Mouse (Mus musculus) E14TG2a.4 (cell line): ENCODE results near the gene Furin.
"Not testable (repeated sequence)": the region's sequence is repeated elsewhere in the genome, so short reads cannot be mapped to it uniquely, and the experiment has no call there.

Experiments used
- H3K27me3 ChIP-seq: 2 replicates; pipeline ENCODE4 v1.6.1; 2014; ENCODE audit warnings: low read length, control low read depth; ENCODE audit not compliant: insufficient read depth
- H3K36me3 ChIP-seq: 2 replicates; pipeline ENCODE4 v1.6.1; 2014; ENCODE audit warnings: low read length, control low read depth; ENCODE audit not compliant: insufficient read depth
- H3K4me1 ChIP-seq: replicated peaks from 2 replicates; pipeline ENCODE4 v1.6.1; 2014; ENCODE audit warnings: low read depth, low read length, control low read depth
- H3K4me3 ChIP-seq: replicated peaks from 2 replicates; pipeline ENCODE4 v1.5.1; 2014; ENCODE audit warnings: mild to moderate bottlenecking, low read length
- H3K9me3 ChIP-seq: 2 replicates; pipeline ENCODE4 v1.6.1; 2014; ENCODE audit warnings: low read length, control low read depth
- CTCF ChIP-seq: conservative IDR thresholded peaks from 2 replicates; pipeline ENCODE4 v1.5.1; 2014; ENCODE audit warnings: low read length
- NANOG ChIP-seq: IDR thresholded peaks from 2 replicates; pipeline ENCODE4 v1.6.1; 2014; ENCODE audit warnings: borderline replicate concordance, low read length, mixed read lengths
- POU5F1 ChIP-seq: IDR thresholded peaks from 2 replicates; pipeline ENCODE4 v1.6.1; 2014; ENCODE audit warnings: low read length, borderline replicate concordance

The Furin gene

GRCm38 (mm10) chr7:80401041-80401859 is 4.0 kb downstream of the Furin start:
- Histone ChIP-seq H3K9me3 (no peaks in the 10 kb centered on the region), H3K36me3 (peaks cover 7% of the 10 kb centered on the region), H3K4me1 (peaks cover 39% of the 10 kb centered on the region), H3K27me3 (peaks cover 57% of the 10 kb centered on the region), H3K4me3 (peak overlapping the region; percentile 87)
- TF ChIP-seq NANOG: no peak
- TF ChIP-seq CTCF: no peak

- H3K9me3 ChIP-seq: no peaks in the 10 kb centered on the region
- H3K4me1 ChIP-seq: peaks cover 39% of the 10 kb centered on the region
- no peak overlapping the region for H3K4me3 ChIP-seq
- peaks cover 50% of the 10 kb centered on the region for H3K27me3 ChIP-seq
- peaks cover 12% of the 10 kb centered on the region for H3K36me3 ChIP-seq
- TF ChIP-seq POU5F1 (no peak), NANOG (no peak), CTCF (no peak)
Observed at GRCm38 (mm10) chr7:80400571-80400970, 4.7 kb downstream of the Furin start.

DNA sequence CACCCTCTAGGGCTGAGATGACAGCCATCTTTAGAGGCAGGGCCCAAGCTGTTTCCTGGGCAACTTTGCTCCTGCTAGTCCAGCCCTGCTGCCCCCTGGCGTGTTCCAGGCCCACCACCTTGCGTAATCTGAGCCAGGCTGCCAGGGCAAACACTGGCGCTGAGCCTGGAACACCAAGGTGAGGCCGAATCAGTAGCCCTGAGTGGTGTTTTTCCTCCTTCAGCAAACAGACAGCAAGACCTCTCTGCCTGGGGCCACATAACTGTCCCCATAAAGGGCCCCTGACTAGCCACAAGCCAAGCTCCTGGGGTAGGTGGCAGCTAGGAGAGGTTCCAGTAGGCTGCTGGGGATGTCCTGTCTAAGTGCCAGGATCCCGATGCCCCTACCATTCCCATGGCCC is 5.1 kb downstream of the Furin start:
- Histone ChIP-seq H3K36me3 (peaks cover 16% of the 10 kb centered on the region), H3K4me1 (peaks cover 39% of the 10 kb centered on the region), H3K27me3 (peaks cover 46% of the 10 kb centered on the region), H3K9me3 (no peaks in the 10 kb centered on the region), H3K4me3 (no peak overlapping the region)
- TF ChIP-seq POU5F1 (no peak), NANOG (no peak), CTCF (no peak)

GRCm38 (mm10) chr7:80398654-80399444 is 6.4 kb downstream of the Furin start:
- Histone ChIP-seq H3K4me3 (no peak overlapping the region), H3K9me3 (no peaks in the 10 kb centered on the region), H3K36me3 (peaks cover 16% of the 10 kb centered on the region), H3K4me1 (peaks cover 33% of the 10 kb centered on the region), H3K27me3 (peaks cover 34% of the 10 kb centered on the region)
- TF ChIP-seq CTCF: no peak
- TF ChIP-seq NANOG: no peak
- no peak for TF ChIP-seq POU5F1

- Histone ChIP-seq H3K4me1 (peaks cover 25% of the 10 kb centered on the region), H3K4me3 (no peak overlapping the region), H3K36me3 (peaks cover 23% of the 10 kb centered on the region), H3K27me3 (peaks cover 26% of the 10 kb centered on the region), H3K9me3 (no peaks in the 10 kb centered on the region)
- TF ChIP-seq POU5F1 (no peak), CTCF (no peak), NANOG (no peak)
Observed at GRCm38 (mm10) chr7:80397986-80398385, 7.2 kb downstream of the Furin start.

DNA sequence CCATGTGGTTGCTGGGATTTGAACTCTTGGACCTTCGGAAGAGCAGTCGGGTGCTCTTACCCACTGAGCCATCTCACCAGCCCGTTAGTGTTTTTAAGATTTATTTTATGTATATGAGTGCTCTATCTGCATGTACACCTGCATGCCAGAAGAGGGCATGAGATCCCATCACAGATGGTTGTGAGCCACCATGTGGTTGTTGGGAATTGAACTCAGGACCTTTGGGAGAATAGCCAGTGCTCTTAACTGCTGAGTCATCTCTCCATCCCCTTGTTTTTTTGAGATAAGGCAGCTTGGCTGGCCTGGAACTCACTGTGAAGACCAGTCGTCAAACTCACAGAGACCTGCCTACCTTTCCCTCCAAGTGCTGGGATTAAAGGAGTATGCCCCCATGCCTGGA is 8.8 kb downstream of the Furin start:
- not testable (repeated sequence) for H3K9me3 ChIP-seq, H3K4me3 ChIP-seq
- H3K36me3 ChIP-seq: peaks cover 38% of the 10 kb centered on the region
- H3K27me3 ChIP-seq: peaks cover 24% of the 10 kb centered on the region
- peaks cover 30% of the 10 kb centered on the region for H3K4me1 ChIP-seq

GRCm38 (mm10) chr7:80394600-80394999 is 10.6 kb downstream of the Furin start:
- TF ChIP-seq CTCF (no peak), POU5F1 (no peak), NANOG (no peak)
- peaks cover 8% of the 10 kb centered on the region for H3K27me3 ChIP-seq
- H3K4me1 ChIP-seq: peaks cover 32% of the 10 kb centered on the region
- H3K36me3 ChIP-seq: peaks cover 40% of the 10 kb centered on the region
- H3K9me3 ChIP-seq: no peaks in the 10 kb centered on the region
- H3K4me3 ChIP-seq: no peak overlapping the region

GRCm38 (mm10) chr7:80392119-80392518 is 13.1 kb downstream of the Furin start:
- H3K4me1 ChIP-seq: peaks cover 33% of the 10 kb centered on the region
- H3K36me3 ChIP-seq: peaks cover 39% of the 10 kb centered on the region
- H3K9me3 ChIP-seq: no peaks in the 10 kb centered on the region
- H3K4me3 ChIP-seq: peak overlapping the region; percentile 17; the same call in 1 of the 2 replicates
- TF ChIP-seq NANOG (no peak), CTCF (no peak), POU5F1 (no peak)
- H3K27me3 ChIP-seq: peaks cover 21% of the 10 kb centered on the region
